Mouse (Mus musculus) cerebellum, adult 2 months (tissue): ENCODE results near the gene Sde2.

Experiments
- CTCF ChIP-seq: fragments of 200-500 bp; IDR thresholded peaks from 2 replicates; pipeline ENCODE4 v1.5.1; 2011; ENCODE audit warnings: low read depth, mild to moderate bottlenecking, control low read depth, low read length, moderate library complexity, borderline replicate concordance; ENCODE audit not compliant: insufficient read depth
- POLR2A ChIP-seq: fragments of 200-500 bp; IDR thresholded peaks from 2 replicates; pipeline ENCODE4 v1.6.1; 2011; ENCODE audit warnings: low read length, control low read depth, borderline replicate concordance; ENCODE audit not compliant: insufficient read depth

DNA sequence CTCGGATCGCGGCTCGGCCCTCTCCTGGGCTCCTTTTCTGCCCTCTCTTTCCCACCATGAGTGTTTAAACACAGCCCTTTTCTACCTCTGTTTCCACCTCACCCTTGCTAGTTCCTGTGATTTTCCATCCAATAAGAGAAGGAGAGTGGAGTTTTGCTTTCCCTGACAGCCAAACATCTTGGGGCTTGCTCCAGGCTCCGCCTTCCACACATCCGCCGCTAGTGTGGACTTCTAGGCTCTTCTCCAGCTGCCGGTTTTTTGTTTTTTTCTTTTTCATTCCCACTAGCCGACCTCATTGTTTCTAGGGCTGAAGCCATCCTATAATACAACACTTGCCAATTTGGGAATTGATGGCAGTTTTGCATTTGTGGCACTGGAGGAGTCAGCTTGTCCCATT, 2.8 kb upstream of the Sde2 start:
- TF ChIP-seq CTCF (no peak), POLR2A (0 out of 2 replicates have a peak, but pooled peaks have one; percentile 38)
